Mouse (Mus musculus): ENCODE measurements around the gene Il17c.
A peak's percentile ranks its signal among the peaks of the same experiment; 100 is the strongest.

Gene Il17c

DNA sequence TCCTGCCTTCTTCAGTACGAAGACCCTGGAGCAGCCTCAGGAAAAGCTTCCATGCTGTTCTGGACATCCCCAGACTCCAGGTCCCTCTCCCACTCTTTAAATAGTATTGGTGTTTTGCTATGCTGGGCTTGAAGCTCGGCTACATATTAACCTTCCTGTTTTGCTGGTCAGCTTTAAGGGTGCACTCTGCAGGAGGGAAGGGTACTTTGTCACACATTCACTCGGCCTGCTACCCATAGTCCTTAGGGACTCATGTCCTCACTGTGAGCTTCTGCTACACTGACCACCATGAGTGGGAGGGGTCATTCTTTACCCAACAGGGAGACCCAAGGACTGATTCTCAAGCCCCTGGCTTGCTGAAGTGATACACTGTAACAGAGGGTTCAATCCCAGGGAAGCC, 8.8 kb downstream of the Il17c start:
- DNase-seq (ENCODE audit: low read depth, low spot score): no peak

DNA sequence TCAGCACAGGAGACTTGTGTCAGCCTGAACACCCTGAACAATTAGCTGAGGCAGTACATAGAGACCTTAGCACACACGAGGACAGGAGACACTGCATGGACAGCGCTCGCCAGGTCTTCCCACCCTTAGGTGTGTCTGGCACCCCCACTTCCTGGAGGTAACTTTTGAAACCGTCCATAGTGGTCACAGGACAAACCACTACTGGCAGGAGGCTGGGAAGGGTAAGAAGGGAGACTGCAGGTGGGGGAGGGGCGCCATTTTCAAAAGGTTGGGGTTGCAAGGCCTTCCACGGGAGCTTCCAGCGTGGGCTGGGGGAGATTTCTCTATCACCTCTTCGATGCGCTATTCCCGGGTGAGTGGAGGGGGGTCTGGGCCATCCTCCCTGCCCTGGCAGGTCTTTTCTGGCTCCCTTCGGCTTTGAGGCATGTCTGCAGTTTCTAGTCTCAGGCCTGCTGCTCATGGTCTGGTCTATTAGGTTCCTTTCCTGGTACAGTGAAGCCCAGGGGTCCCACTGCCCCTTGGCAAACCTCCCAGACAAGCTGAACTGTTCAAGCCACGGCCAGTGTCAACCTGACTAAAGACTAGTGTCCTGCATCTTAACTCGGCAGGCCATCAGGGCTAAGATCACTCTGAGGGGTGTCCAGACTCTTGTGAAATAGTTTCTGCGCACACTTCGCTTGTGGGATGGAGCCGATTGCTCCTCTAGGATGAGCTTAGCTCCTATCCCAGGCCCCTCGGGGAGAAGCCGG, 10.0 kb downstream of the Il17c start:
- no peak for DNase-seq (ENCODE audit: low read depth, low spot score)

DNA sequence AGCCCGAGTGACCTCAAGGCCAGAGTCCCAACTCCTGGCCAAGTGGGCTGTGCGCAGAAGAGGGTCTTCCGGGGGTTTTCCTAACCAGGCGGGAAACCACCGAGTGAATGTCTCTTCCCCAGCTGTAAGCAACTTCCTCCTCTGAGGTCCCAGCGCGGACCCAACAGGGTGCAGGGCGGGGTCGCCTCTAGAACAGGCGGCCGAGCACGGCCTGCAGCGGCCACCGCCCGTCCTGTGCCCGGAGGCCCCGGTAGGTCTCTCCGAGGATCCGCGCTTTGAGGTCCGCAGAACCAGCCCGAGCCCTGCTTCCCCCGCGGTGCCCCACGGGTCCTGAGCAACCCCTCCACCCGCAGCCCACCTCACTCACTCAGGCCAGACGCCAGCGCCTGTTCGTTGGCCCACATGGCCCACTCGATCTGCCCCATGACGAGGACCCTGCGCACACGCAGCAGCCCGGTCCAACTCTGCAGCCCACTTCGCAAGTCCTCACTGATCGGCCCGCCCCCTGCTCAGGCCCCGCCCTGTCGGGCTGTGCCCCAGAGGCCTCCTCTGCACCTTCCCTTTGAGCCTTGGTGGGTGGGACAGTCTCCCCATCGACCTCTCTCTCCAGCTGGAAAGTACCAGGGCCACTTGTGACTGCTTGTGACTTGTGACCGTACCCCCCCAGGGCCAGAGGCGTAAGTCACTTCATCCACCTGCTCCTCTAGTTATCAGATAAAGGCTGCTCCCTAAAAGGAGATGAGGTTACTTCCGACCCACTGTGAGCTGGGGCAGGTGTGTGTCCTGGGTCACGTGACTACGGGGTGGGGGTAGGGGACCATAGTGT, 10.8 kb downstream of the Il17c start, which contains the start of gene Cyba:
Cyba (minus strand) TSS at position 488 of the 826 bp plus-strand sequence.
- no peak for DNase-seq (ENCODE audit: low read depth, low spot score)

DNA sequence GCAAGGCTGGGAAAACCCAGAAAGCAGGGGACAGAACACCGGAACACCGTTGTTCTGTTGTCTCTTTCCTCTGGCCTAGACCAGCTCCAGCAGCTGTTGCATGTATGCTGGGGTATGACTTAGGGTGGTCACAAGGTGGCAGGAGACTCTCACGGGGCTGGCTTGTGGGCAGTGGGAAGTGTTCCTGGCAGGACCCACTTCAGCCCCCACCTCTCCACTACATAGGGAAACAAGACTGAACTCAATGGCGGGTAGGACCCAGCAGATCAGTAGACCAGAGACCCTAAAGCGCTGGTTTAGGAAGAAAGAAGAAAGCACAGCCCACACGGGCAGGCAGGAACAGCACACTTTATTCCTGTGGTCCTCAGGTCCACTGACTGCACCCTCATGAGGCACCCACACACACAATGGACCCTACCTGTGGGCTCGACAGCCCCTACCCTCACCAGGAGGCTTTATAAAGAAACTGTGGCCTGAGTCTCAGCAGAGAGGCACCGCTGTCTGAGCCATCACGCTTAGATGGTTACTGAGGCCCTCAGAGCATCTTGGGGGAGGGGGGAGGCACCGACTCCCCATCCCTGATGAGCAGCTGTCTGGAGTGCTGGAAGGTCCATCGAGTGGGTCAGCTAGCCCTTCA, 11.6 kb downstream of the Il17c start:
- DNase-seq (ENCODE audit: low read depth, low spot score): no peak

DNA sequence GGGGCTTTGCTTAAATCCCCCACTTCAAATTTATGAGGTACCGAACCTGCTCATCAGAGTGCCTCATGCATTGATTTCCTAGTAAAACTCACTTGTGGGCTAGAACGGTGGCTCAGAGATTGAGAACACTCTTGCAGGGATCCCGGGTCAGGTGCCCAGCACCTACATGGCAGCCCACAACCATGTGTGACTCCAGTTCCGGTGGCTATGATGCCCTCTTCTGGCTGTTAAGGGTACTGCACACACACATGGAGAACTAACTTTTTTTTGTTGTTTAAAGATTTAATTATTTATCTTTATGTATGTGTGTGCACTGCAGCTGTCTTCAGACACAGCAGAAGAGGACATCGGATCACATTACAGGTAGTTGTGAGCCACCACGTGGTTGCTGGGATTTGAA, 13.6 kb downstream of the Il17c start:
- DNase-seq (ENCODE audit: low read depth, low spot score): no peak

DNA sequence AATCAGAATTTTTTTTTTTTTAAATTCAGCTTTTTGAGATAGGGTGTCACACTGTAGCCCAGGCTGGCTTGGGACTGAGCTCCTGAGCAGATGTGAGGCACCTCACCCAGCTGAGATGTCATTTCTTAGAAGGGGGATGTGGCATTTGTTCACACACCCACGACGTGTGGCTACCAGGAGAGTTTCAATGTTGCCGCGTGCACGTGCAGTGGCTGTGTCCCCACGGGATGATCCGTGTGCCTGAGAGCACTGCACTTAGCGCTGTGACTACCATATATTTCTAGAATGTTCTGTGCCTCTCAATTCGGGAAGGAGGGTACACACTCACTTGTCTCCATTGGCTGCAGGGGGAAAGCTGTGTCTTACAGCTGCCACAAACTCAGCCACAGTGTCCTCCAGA, 14.3 kb downstream of the Il17c start:
- no peak for DNase-seq (ENCODE audit: low read depth, low spot score)

DNA sequence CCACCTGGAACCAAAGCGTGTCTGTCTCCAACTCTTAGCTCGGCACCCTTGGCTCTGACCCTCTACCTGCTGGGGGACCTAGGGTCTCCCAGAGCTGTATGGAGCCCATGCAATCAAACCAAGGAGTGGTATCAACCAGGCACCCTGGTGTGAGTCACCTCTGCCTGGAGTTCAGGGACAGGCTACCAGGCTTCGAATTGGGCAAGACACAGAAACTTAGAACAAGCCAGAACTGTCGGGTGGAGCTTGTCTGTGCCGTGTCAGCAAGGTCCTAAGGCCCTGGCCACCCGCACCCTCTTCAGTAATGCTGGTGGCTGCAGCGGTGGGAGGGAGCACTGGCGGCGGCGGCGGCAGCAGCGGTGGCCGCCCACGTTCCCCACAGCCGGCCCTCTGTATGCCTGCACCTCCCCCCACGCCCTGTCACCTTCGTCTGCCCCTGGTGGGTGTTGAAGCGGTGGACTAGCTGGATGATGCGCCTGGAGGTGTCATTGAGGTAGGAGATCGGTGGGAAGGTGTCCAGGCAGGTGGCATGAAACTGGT, 14.8 kb downstream of the Il17c start:
- DNase-seq (ENCODE audit: low read depth, low spot score): no peak

DNA sequence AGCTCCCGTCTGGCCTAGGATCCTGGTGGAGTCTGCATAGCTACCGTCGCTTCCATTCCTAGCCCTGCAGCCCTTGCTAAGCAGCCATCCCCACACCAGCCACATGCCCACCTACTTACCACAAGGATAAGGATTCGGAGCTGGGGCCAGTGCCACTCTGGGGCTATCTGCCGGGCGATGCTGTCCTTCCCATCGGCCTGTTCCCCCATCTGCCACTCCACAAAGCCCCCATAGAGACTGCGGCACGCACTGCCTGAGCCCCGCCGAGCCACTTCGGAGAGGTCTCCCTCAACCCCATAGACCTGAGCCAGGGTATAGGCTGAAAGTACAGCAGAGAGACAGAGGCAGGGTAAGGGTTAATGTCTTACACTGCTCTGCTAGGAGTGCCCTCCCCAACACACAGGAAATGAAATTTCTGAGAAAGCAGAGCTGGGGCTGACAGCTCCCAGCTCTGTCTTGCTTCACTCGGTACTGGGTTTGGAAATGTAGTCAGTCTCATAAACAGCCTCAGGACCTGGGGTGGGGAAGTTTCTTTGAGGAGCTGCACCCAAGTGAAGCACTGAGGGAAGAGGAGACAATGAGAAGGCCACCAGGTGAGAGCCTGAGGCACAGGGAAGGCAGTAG, 16.0 kb downstream of the Il17c start:
- DNase-seq (ENCODE audit: low read depth, low spot score): no peak

DNA sequence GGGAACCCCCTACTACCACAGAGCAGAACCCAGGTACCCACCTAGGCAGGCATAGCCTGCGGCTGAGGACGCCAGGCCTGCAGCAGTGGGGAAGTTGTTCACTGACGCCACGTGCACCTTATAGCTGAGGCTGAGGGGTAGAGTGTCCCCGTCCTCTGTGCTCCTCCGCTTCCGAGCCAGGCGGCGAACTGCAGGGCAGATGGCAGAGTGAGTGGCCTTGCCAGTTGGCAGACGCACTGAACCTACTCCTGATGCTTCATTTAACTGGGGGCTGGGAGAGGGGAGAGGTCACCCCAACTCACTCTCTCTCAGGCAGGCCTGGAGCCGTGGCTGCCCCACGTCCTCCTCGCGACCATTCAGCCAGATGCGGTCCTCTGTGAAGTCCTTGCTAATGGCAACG, 17.5 kb downstream of the Il17c start:
- DNase-seq (ENCODE audit: low read depth, low spot score): peak; percentile 87

DNA sequence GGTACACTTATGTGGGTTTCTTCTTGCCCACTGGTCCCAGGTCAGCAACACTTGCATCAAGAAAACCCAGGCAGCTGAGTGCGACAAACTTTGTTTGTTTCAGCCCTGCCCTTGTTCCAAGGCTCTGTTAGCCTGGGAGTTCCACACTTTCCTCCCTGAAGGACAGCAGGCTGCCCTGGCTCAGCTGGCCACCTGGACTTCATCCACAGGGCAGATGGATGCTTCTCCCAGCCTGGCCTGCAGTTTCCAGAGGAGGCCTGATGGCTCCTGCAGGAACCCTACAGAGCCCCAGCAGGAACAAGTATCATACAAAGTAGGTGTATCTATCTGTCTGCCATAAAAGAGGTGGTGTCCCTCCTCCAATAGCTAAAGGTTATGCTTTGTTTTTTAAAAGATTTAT, 19.5 kb downstream of the Il17c start:
- peak; percentile 24 for DNase-seq (ENCODE audit: low read depth, low spot score)

DNA sequence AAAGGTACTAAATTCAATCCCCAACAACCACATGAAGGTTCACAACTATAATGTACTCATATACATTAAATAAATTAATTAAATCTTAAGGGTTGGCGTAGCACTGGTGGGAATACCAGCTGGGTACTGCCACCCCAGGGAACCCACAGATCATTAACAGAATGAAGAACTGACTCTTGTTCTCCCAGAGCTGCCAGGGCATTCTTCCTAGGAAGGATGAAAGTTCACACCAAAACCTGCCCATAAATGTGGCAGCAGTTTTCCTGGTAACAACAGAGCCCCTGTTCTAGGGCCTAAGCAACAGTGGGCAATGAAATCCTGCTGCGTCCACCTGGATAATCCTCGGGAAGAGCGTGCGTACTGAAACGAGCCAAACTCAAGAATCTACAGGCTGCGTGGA, 20.5 kb downstream of the Il17c start:
- no peak for DNase-seq (ENCODE audit: low read depth, low spot score)

DNA sequence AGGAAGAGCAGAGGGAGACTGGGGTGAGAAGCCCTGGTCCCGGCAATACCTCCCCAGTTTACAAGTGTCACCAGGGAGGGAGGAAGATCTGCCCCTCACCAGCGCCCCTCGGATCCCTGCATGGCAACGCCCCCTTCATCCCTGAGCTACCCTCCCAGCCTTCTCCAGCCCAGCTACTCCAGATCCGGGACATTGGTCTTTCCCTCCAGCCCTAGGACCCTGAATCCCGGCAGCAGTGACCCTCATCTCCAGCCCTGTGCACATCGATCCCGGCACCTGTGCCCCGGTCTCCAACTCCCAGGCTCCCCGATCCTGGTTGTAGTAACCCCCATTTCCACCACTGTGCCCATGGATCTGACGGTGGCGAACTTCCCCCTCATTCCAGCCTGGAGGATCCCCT, 21.0 kb downstream of the Il17c start:
- no peak for DNase-seq (ENCODE audit: low read depth, low spot score)

DNA sequence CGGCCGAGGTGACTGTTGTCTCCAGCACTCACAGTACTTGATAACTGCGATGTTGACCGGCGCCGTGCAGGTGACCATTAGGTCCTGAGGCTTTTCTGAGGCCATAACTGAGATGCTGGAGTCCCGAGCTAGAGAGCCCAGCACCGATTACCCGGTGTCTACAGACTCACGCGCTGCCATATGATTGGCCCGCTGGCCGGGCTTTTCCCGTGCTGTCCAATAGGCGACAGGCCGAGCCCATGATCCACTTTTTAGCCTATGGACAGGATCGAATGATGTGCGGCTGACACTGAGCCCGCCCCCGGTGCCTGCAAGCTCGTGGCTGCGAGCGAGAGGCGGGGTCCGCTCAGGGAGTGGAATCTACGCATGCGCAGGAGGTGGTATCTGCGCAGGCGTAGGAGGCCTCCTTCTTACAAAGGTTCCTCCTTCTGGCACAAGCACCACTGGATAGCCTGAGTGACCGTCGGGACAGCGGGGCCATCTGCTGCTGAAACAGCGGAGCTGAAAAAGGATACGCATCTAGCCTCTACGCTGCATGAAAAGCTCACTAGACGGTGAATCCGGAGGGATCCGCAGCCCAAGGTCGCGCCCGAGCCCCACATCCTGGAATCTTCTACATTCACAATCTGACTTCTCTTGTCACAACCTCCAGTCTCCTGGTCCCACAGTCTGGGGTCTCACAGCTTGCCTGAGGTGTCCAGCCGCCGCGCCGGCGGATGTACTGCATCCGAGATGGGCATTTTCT, 21.6 kb downstream of the Il17c start, which contains the start of gene Mvd:
Mvd (minus strand) TSS at position 161 of the 745 bp plus-strand sequence.
- peak; percentile 100 for DNase-seq (ENCODE audit: low read depth, low spot score)

DNA sequence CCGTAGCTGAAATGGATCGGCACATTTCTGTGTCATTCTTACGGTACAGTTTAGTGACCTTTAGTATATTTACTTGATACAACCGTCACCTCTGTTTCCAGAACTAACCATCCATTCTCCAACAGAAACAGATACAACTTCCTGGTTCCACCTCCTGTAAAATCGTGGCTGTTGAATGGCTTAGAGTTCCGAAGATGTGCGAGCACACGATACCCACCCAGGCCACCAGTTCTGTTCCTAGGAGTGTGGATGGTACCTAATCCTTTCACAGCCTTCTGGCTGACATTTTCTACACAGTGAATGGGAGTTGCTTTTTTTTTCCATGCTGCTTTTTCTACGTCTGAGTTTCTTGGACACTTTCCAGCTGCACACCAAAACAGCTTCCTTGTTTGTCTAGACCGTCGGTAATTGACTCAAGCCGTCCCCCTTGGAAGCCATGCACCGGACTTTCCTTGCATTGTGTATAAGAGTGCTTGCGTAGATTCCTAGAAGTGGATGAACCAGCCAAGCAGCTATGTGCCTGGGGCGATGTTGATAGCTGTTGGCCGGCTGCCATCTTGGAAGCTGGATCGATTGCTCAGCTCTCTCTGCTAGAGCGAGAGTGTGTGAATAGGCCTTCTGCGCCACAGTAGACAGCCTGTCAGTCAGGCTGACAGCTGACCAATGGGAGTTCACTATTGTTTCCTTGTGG, 22.4 kb downstream of the Il17c start:
- DNase-seq (ENCODE audit: low read depth, low spot score): peak; percentile 93

DNA sequence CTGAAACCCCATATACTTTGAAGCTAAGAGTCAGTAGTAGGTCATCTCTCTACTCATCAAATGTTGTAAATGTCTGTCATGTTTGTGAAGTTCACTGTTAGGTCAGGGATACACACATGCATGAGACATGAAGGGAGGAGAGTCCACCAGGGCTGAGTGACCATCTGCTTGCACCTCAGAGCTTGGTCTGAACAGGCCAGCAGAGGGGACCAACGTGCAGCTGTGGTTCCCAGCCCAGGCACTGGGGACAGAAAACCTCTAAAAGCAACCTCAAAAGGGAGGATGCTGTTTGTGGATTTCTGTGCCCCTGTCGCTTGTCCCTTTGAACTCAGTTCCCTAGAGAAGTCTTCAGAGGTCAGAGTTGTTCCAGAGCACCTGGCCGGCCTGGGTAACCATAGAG, 23.4 kb downstream of the Il17c start:
- no peak for DNase-seq (ENCODE audit: low read depth, low spot score)

DNA sequence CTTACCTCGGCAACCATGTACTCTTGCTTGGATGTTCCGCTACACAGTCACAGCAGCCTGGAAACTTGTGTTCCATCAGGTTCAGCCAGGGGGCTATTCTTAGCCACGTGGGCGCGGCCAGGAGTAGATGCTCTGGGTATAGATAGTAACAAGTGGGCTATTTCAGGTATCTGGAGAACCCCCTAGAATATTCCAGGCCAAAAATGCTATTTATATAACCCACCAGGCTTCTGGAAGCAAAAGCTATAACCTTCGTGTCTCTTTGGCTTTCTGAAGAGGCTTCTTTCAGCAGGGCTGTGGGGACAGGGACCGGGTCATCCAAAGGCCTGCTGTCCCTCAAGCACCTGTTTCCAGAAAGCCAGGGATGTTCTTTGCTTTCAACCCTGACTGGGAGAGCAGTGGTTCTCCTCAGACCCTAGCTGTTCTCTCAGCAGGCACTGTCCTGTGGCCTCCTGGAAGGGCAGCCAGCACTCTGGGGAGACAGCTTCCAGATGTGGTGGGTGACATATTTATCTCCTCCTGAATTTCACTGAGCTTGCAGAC, 29.4 kb downstream of the Il17c start:
- DNase-seq (ENCODE audit: low read depth, low spot score): peak; percentile 57

DNA sequence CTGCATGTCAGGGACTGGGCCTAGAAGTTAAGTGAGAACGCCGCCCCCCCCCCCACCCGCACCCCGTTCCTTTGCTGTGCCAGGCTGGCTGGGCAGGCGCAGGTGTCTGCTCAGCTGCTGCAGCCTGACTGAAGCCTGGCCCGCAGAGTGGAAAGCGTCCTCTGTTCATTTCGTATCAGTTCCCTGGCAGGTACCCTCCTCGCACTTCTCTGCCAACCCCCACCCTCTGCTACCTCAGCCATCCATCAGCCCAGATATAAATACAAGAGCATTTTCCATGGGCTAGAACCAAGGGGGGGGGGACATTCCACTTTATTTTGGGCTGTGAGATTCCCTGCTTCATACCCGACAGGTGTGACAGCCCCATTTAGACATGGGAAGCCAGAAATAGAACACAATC, 30.3 kb downstream of the Il17c start:
- DNase-seq (ENCODE audit: low read depth, low spot score): peak; percentile 16

DNA sequence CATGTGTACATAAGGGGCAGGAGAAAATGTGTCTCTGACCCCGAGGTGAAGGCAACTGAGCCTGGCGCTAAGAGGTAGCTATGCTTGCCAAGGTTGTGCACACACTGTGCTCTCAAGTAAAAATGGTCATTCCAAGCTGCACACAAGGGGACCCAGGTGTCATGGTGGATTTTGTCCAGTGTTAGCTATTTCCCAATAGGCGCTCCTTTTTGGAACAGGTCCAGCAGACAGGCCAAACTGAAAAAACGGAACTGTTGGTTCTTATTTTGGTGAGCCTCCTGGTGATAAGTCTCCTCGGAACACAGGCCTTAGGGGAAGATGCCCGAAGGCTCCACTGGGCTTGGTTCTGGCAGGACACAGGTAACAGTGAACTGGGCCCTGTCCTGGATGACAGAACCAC, 32.6 kb downstream of the Il17c start:
- no peak for DNase-seq (ENCODE audit: low read depth, low spot score)

DNA sequence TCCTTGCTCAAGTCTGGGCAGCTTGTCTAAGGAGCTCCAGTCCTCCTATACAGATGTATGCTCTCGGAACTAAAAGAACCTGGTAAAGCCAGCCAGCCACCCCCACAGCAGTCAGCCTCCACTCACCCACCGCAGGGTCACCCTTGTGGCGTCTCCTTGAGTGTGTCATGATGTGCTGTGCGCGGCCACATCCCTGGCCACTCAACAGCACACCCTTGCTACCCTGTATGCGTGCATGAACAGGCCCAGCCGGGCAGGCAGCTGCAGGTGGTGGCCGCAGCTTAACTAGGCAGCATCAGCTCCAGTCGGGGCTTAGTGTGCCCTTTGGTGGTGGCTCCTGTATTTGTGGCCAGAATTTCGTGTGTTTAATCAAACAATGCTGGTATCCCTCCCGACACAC, 35.4 kb downstream of the Il17c start:
- DNase-seq (ENCODE audit: low read depth, low spot score): no peak

All from brain, adult 2 months (tissue).